Mouse (Mus musculus) ovary, adult 2 months (tissue): Measurements from ENCODE around the gene Brpf1. TPM values are rescaled to one million over a fixed set of nuclear protein-coding genes. Genes with fewer than 3 reads are reported as not detected.

Experiments used
- polyA plus RNA-seq: library from polyadenylated mRNA; depleted of rRNA; stranded (reverse); fragments of >200 nt; gene quantifications from 2 replicates; pipeline ENCODE4 v1.2.3, GENCODE M21; 2012; rRNA removed

Gene Brpf1
- polyA plus RNA-seq, result 24.3 and 26.5 TPM in 2 replicates

GRCm38 (mm10) chr6:113306986-113307349 is at the start of gene Brpf1:
Brpf1 (plus strand) TSS chr6:113307137.

GRCm38 (mm10) chr6:113282101-113282802 is 24.7 kb upstream of the Brpf1 start, which contains the start of gene Cpne9:
Cpne9 (plus strand) TSS chr6:113282307.

DNA sequence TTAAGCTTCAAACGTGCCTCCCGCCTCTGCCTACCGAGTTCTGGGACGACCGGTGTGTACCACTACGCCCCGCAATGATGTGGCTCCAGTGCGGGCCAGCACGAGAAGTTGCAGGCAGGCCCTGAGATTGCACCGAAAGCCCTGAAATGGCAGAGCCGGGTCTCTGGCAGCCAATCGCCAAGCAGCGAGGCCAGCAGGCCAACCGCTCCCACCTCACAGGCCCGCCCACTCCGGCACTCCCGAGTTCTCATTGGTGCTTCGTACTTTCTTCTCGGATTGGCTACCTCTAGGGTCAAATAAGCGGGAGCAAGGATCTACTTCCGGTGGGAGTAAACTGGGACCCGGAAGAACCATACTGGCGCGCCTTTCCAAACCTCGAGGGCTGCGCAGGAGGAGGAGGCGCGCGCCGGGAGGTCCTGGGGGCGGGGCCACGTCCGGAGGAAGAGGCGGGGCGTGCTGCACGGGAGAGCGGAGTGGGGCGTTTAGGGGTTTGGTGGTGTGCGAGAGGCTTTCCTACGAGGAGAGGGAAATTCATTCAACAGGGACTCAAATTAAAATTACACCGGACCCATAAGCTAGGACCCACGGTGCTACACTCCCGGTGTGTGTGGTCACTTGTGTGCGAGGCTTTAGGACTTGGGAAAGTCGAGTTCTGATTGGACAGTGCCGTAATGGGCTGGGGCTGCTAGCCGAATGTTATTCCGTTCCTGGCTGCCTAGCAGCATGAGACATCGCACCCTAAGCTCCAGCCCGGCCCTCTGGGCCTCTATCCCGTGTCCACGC is 19.8 kb downstream of the Brpf1 start, which contains the start of gene Ogg1:
TSS of gene Ogg1 (plus strand) at position 440 of the 783 bp plus-strand sequence.

GRCm38 (mm10) chr6:113343177-113344092 is 36.5 kb downstream of the Brpf1 start, which contains the start of gene Camk1:
Camk1 (minus strand) TSS chr6:113343984.

Other genes starting within 250 kb of the Brpf1 start
- 26.5 and 41.0 TPM in 2 replicates for gene Setd5, start 229.8 kb upstream of the Brpf1 start, polyA plus RNA-seq
- gene Lhfpl4, start 111.8 kb upstream of the Brpf1 start, polyA plus RNA-seq, result 0.74 and 0.97 TPM in 2 replicates
- gene Mtmr14, start 69.3 kb upstream of the Brpf1 start, polyA plus RNA-seq, result 82.3 and 92.6 TPM in 2 replicates
- 2.9 and 4.4 TPM in 2 replicates for gene Cpne9, start 24.8 kb upstream of the Brpf1 start, polyA plus RNA-seq
- gene Ogg1, start 19.8 kb downstream of the Brpf1 start, polyA plus RNA-seq, result 25.4 and 30.0 TPM in 2 replicates
- gene Camk1, start 36.8 kb downstream of the Brpf1 start, polyA plus RNA-seq, result 77.2 and 87.7 TPM in 2 replicates
- gene Tada3, start 70.7 kb downstream of the Brpf1 start, polyA plus RNA-seq, result 41.7 and 44.7 TPM in 2 replicates
- 64.4 and 70.8 TPM in 2 replicates for gene Arpc4, start 71.0 kb downstream of the Brpf1 start, polyA plus RNA-seq
- 26.9 and 30.3 TPM in 2 replicates for gene Ttll3, start 82.1 kb downstream of the Brpf1 start, polyA plus RNA-seq
- gene Rpusd3, start 112.2 kb downstream of the Brpf1 start, polyA plus RNA-seq, result 53.1 and 70.5 TPM in 2 replicates
- gene Cidec, start 128.6 kb downstream of the Brpf1 start, polyA plus RNA-seq, result 176 and 184 TPM in 2 replicates
- 92.3 and 96.5 TPM in 2 replicates for gene Jagn1, start 135.4 kb downstream of the Brpf1 start, polyA plus RNA-seq
- gene Il17re, start 151.3 kb downstream of the Brpf1 start, polyA plus RNA-seq, result 50.7 and 65.4 TPM in 2 replicates
- 94.6 and 103 TPM in 2 replicates for gene Il17rc, start 164.3 kb downstream of the Brpf1 start, polyA plus RNA-seq
- 16.6 and 17.3 TPM in 2 replicates for gene Creld1, start 176.2 kb downstream of the Brpf1 start, polyA plus RNA-seq
- gene Prrt3, start 194.8 kb downstream of the Brpf1 start, polyA plus RNA-seq, result 0.09 and 0.10 TPM in 2 replicates
- 33.1 and 42.4 TPM in 2 replicates for gene Emc3, start 224.5 kb downstream of the Brpf1 start, polyA plus RNA-seq
- gene Fancd2, start 224.5 kb downstream of the Brpf1 start, polyA plus RNA-seq, result 2.3 and 5.9 TPM in 2 replicates